Mouse (Mus musculus): ENCODE measurements around the gene Zfp942. TPM values are rescaled to one million over a fixed set of nuclear protein-coding genes. Genes with fewer than 3 reads are reported as not detected.
A peak's percentile ranks its signal among the peaks of the same experiment; 100 is the strongest.
"Not testable (repeated sequence)": the region's sequence is repeated elsewhere in the genome, so short reads cannot be mapped to it uniquely, and the experiment has no call there.

Zfp942 gene
- polyA plus RNA-seq (2014; fragmentation: Nextera tagmentation; extraction: Ambion mirVana), result 20.0 and 21.5 TPM in 2 replicates

GRCm38 (mm10) chr17:21962107-21962907 is at the start of gene Zfp942, which contains the start of gene Zfp943:
TSS of gene Zfp942 (minus strand) at chr17:21962464.
TSS of gene Zfp943 (plus strand) at chr17:21962552.
- peak within 1 kb of the TSS; percentile 84 for H3K27ac ChIP-seq (ENCODE audit: low read depth, low read length)
- ATAC-seq (replicated peaks; ENCODE audit: low FRiP score) (peak; percentile 97), DNase-seq (ENCODE audit: low spot score) (peak; percentile 74)
- not testable (repeated sequence) for H3K36me3 ChIP-seq (ENCODE audit: control insufficient read depth, insufficient read depth, low read length); H3K9me3 ChIP-seq (ENCODE audit: control insufficient read depth, low read length); H3K4me1 ChIP-seq (replicated peaks; ENCODE audit: control insufficient read depth, insufficient read depth, low read length); H3K27me3 ChIP-seq (replicated peaks; ENCODE audit: control insufficient read depth, insufficient read depth, low read length)
- H3K9ac ChIP-seq (ENCODE audit: low read depth, low read length), result peak within 1 kb of the TSS; percentile 71
- peak within 1 kb of the TSS; percentile 75 for H3K4me2 ChIP-seq
- peak within 1 kb of the TSS; percentile 72 for H3K4me3 ChIP-seq (ENCODE audit: low read depth, low read length)
- WGBS, result under 1% methylated on average over 41 of the region's 55 CpGs

GRCm38 (mm10) chr17:21963302-21963701 is 1.0 kb upstream of the Zfp942 start:
- H3K9ac ChIP-seq (ENCODE audit: low read depth, low read length), result no peak overlapping the region; the same call in 1 of the 2 replicates
- 35% methylated on average over 4 of the region's 4 CpGs for WGBS
- H3K9me3 ChIP-seq (ENCODE audit: control insufficient read depth, low read length), result no peaks in the 10 kb centered on the region
- no peaks in the 10 kb centered on the region for H3K27me3 ChIP-seq (replicated peaks; ENCODE audit: control insufficient read depth, insufficient read depth, low read length)
- H3K4me3 ChIP-seq (ENCODE audit: low read depth, low read length), result peak overlapping the region; percentile 72
- peak overlapping the region; percentile 73 for H3K4me2 ChIP-seq
- DNase-seq (ENCODE audit: low spot score) (no peak), ATAC-seq (replicated peaks; ENCODE audit: low FRiP score) (no peak)
- no peak overlapping the region for H3K27ac ChIP-seq (ENCODE audit: low read depth, low read length)
- no peaks in the 10 kb centered on the region for H3K36me3 ChIP-seq (ENCODE audit: control insufficient read depth, insufficient read depth, low read length)
- peaks cover 7% of the 10 kb centered on the region for H3K4me1 ChIP-seq (replicated peaks; ENCODE audit: control insufficient read depth, insufficient read depth, low read length)

- not testable (repeated sequence) for H3K4me1 ChIP-seq (replicated peaks; ENCODE audit: control insufficient read depth, insufficient read depth, low read length); H3K27me3 ChIP-seq (replicated peaks; ENCODE audit: control insufficient read depth, insufficient read depth, low read length); H3K27ac ChIP-seq (ENCODE audit: low read depth, low read length); H3K36me3 ChIP-seq (ENCODE audit: control insufficient read depth, insufficient read depth, low read length); H3K9me3 ChIP-seq (ENCODE audit: control insufficient read depth, low read length)
- WGBS, result 0% methylated on average over 24 of the region's 24 CpGs
- peak within 1 kb of the TSS; percentile 60 for H3K4me3 ChIP-seq (ENCODE audit: low read depth, low read length)
- H3K4me2 ChIP-seq, result peak within 1 kb of the TSS; percentile 69
- H3K9ac ChIP-seq (ENCODE audit: low read depth, low read length), result peak within 1 kb of the TSS; percentile 66
- ATAC-seq (replicated peaks; ENCODE audit: low FRiP score) (peak; percentile 95), DNase-seq (ENCODE audit: low spot score) (peak; percentile 56)
Measured at GRCm38 (mm10) chr17:21909456-21910052, 52.7 kb downstream of the Zfp942 start, which contains the start of gene Zfp995. TSS of gene Zfp995 (minus strand) at chr17:21909926.

- Histone ChIP-seq H3K9ac (ENCODE audit: low read depth, low read length) (peak overlapping the region; percentile 66), H3K36me3 (ENCODE audit: control insufficient read depth, insufficient read depth, low read length) (no peaks in the 10 kb centered on the region), H3K4me3 (ENCODE audit: low read depth, low read length) (peak overlapping the region; percentile 60), H3K27ac (ENCODE audit: low read depth, low read length) (no peak overlapping the region), H3K27me3 (replicated peaks; ENCODE audit: control insufficient read depth, insufficient read depth, low read length) (no peaks in the 10 kb centered on the region), H3K9me3 (ENCODE audit: control insufficient read depth, low read length) (no peaks in the 10 kb centered on the region), H3K4me2 (peak overlapping the region; percentile 69), H3K4me1 (replicated peaks; ENCODE audit: control insufficient read depth, insufficient read depth, low read length) (no peaks in the 10 kb centered on the region)
- DNase-seq (ENCODE audit: low spot score), result no peak
- peak; percentile 53 for ATAC-seq (replicated peaks; ENCODE audit: low FRiP score)
- 13% methylated on average over 3 of the region's 3 CpGs for WGBS
Measured at GRCm38 (mm10) chr17:21909039-21909438, 53.2 kb downstream of the Zfp942 start.

Other genes with a start within 250 kb of the Zfp942 start
- gene Zfp229, start 231.7 kb downstream of the Zfp942 start, polyA plus RNA-seq (2014; fragmentation: Nextera tagmentation; extraction: Ambion mirVana), result 5.1 and 5.8 TPM in 2 replicates
- 3.8 and 5.9 TPM in 2 replicates for gene Zfp820, start 116.7 kb downstream of the Zfp942 start, polyA plus RNA-seq (2014; fragmentation: Nextera tagmentation; extraction: Ambion mirVana)
- 3.2 and 4.3 TPM in 2 replicates for gene Zfp995, start 52.5 kb downstream of the Zfp942 start, polyA plus RNA-seq (2014; fragmentation: Nextera tagmentation; extraction: Ambion mirVana)
- gene Zfp943, start 88 bp upstream of the Zfp942 start, polyA plus RNA-seq (2014; fragmentation: Nextera tagmentation; extraction: Ambion mirVana), result 12.6 and 12.8 TPM in 2 replicates
- gene Zfp947, start 203.7 kb upstream of the Zfp942 start, polyA plus RNA-seq (2014; fragmentation: Nextera tagmentation; extraction: Ambion mirVana), result 1.3 and 1.8 TPM in 2 replicates